Comparison of ENCODE assay signal across 13 mouse cellular contexts in the genomic region with DNA sequence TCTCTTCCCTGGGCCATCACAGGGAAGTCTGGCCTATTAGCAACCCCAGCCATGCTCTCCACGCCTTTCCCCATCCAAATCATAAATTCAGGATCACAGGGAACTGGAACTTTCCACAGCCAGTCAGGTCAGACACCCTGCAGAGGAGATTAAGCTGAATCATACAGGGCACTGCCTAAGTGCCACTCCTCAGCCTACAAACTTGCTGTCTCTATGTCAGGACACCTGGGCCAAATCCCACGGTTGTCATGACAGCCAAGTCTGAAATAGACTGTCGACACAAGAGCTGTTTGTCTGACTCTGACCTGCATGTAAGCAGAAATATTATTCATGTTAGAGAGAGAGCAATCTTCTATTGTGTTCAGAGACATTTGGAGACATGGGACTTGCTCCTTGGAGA.
DNase-seq lines count a peak whose midpoint lies in the region; ATAC-seq and TF ChIP-seq lines count a peak whose summit lies in the region.
"Had no signal": no experiment of that assay in that cellular context is flagged by ENCODE, and none has a peak within 500 bp of the region (broad histone marks: within the 10 kb centered on the region; RNA-seq: fewer than 3 reads in every experiment).

No protein-coding gene starts in this region.

- no peak for TF ChIP-seq RAD21 in MEL (IDR thresholded peaks at IDR 0.05; ENCODE audit: low read depth, low read length)

- no peak for DNase-seq in forebrain, embryonic 11.5 days (ENCODE audit: low spot score)
- DNase-seq in heart, postnatal 10 days: peak; percentile 55 to 56
- no peak for DNase-seq in heart, adult 8-10 months (ENCODE audit: low spot score)
- peak; percentile 35 for DNase-seq in MEL (ENCODE audit: low read depth, low spot score)
- DNase-seq in mesoderm, embryonic 11.5 days (ENCODE audit: low read depth, low spot score): peak; percentile 32
- no peak for DNase-seq in limb, embryonic 10.5 days (ENCODE audit: low spot score)
- DNase-seq in adrenal gland, postnatal 4 days (ENCODE audit: low spot score in 2 of 2): no peak
- DNase-seq: adrenal gland, postnatal 14 days; gastrocnemius, postnatal 25 days; lung, embryonic 14.5 days had no signal

- no peak for TF ChIP-seq POLR2A in MEL (IDR thresholded peaks at IDR 0.05; ENCODE audit: control insufficient read depth in 1 of 2, insufficient read depth in 1 of 2, low read depth in 1 of 2, low read length in 2 of 2, poor library complexity in 1 of 2)

- no peak overlapping the region for H3K4me3 ChIP-seq in forebrain, embryonic 16.5 days (replicated peaks; ENCODE audit: low read length)
- no peak overlapping the region for H3K4me3 ChIP-seq in forebrain, embryonic 11.5 days (ENCODE audit: low read depth, low read length)
- no peak overlapping the region for H3K4me3 ChIP-seq in MEL (ENCODE audit: control insufficient read depth in 1 of 2, insufficient read depth in 1 of 2, low read depth in 2 of 2, low read length in 2 of 2)
- no peak overlapping the region for H3K4me3 ChIP-seq in limb, embryonic 10.5 days
- H3K4me3 ChIP-seq: intestine, embryonic 15.5 days; neural tube, embryonic 12.5 days had no signal

- intact Hi-C loops in heart, postnatal 10 days (cut with DNase I): no loop called here

- TF ChIP-seq CTCF in MEL (IDR thresholded peaks at IDR 0.05 in 2 of 3, conservative IDR thresholded peaks at IDR 0.05 in 1 of 3; ENCODE audit: control insufficient read depth in 1 of 3, insufficient read depth in 1 of 3, low read depth in 2 of 3, low read length in 3 of 3, poor library complexity in 1 of 3, severe bottlenecking in 1 of 3): no peak

- 49% methylated on average over 3 of the region's 3 CpGs for WGBS in forebrain, embryonic 16.5 days
- 66% methylated on average over 3 of the region's 3 CpGs for WGBS in forebrain, embryonic 11.5 days
- 55% methylated on average over 3 of the region's 3 CpGs for WGBS in limb, embryonic 10.5 days

- no peaks in the 10 kb centered on the region for H3K36me3 ChIP-seq in forebrain, embryonic 16.5 days (ENCODE audit: control insufficient read depth, insufficient read depth)
- no peaks in the 10 kb centered on the region for H3K36me3 ChIP-seq in forebrain, embryonic 11.5 days (ENCODE audit: control insufficient read depth, insufficient read depth, low read length)
- peaks cover 0 to 20% of the 10 kb centered on the region in 2 experiments; a peak in 2 of 4 replicates for H3K36me3 ChIP-seq in MEL (ENCODE audit: control insufficient read depth in 1 of 2, insufficient read depth in 2 of 2, low read length in 2 of 2)
- no peaks in the 10 kb centered on the region for H3K36me3 ChIP-seq in limb, embryonic 10.5 days
- H3K36me3 ChIP-seq: intestine, embryonic 15.5 days; neural tube, embryonic 12.5 days had no signal

- H3K27me3 ChIP-seq in forebrain, embryonic 16.5 days (replicated peaks; ENCODE audit: control insufficient read depth, insufficient read depth, low read length): no peaks in the 10 kb centered on the region
- no peaks in the 10 kb centered on the region for H3K27me3 ChIP-seq in forebrain, embryonic 11.5 days (ENCODE audit: control insufficient read depth, insufficient read depth, low read length)
- no peaks in the 10 kb centered on the region for H3K27me3 ChIP-seq in MEL (ENCODE audit: control insufficient read depth in 1 of 2, insufficient read depth in 2 of 2, low read length in 2 of 2)
- H3K27me3 ChIP-seq in limb, embryonic 10.5 days (ENCODE audit: low read depth, poor library complexity, severe bottlenecking): no peaks in the 10 kb centered on the region
- H3K27me3 ChIP-seq: intestine, embryonic 15.5 days; neural tube, embryonic 12.5 days had no signal

- H3K9me3 ChIP-seq in forebrain, embryonic 16.5 days (ENCODE audit: control insufficient read depth, low read length): no peaks in the 10 kb centered on the region
- H3K9me3 ChIP-seq in forebrain, embryonic 11.5 days (ENCODE audit: control insufficient read depth, low read length): no peaks in the 10 kb centered on the region
- H3K9me3 ChIP-seq in MEL (replicated peaks; ENCODE audit: insufficient read depth, low read length): no peaks in the 10 kb centered on the region
- no peaks in the 10 kb centered on the region for H3K9me3 ChIP-seq in limb, embryonic 10.5 days (replicated peaks)
- H3K9me3 ChIP-seq: intestine, embryonic 15.5 days; neural tube, embryonic 12.5 days had no signal

- H3K79me2 ChIP-seq in MEL (ENCODE audit: control insufficient read depth, insufficient read depth, low read length, poor library complexity): no peaks in the 10 kb centered on the region; the same call in 1 of the 2 replicates

- TF ChIP-seq EP300 in MEL (IDR thresholded peaks at IDR 0.05; ENCODE audit: low read depth in 1 of 2, low read length in 2 of 2): no peak

- no peaks in the 10 kb centered on the region for H3K4me1 ChIP-seq in forebrain, embryonic 16.5 days (replicated peaks; ENCODE audit: control insufficient read depth, insufficient read depth, low read length)
- no peaks in the 10 kb centered on the region for H3K4me1 ChIP-seq in forebrain, embryonic 11.5 days (replicated peaks; ENCODE audit: control insufficient read depth, insufficient read depth, low read length)
- H3K4me1 ChIP-seq in MEL (ENCODE audit: control insufficient read depth in 1 of 2, insufficient read depth in 2 of 2, low read length in 2 of 2): peaks cover 17 to 19% of the 10 kb centered on the region in 2 experiments
- H3K4me1 ChIP-seq in limb, embryonic 10.5 days: no peaks in the 10 kb centered on the region
- H3K4me1 ChIP-seq: intestine, embryonic 15.5 days; neural tube, embryonic 12.5 days had no signal

- no peak overlapping the region for H3K9ac ChIP-seq in forebrain, embryonic 16.5 days (replicated peaks; ENCODE audit: low read depth, low read length)
- H3K9ac ChIP-seq in forebrain, embryonic 11.5 days (ENCODE audit: low read length): no peak overlapping the region
- H3K9ac ChIP-seq in MEL (ENCODE audit: control insufficient read depth, low read depth, low read length, poor library complexity, severe bottlenecking): no peak overlapping the region
- H3K9ac ChIP-seq: intestine, embryonic 15.5 days; lung, embryonic 14.5 days; neural tube, embryonic 12.5 days had no signal

- ATAC-seq in forebrain, embryonic 16.5 days: 0 out of 2 replicates have a peak, but pooled peaks have one; percentile 28
- ATAC-seq in forebrain, embryonic 11.5 days (replicated peaks; ENCODE audit: low FRiP score): no peak
- ATAC-seq: intestine, embryonic 15.5 days had no signal

- H3K4me2 ChIP-seq in forebrain, embryonic 16.5 days (ENCODE audit: low read length): no peak overlapping the region
- no peak overlapping the region for H3K4me2 ChIP-seq in forebrain, embryonic 11.5 days (ENCODE audit: low read depth, low read length, severe bottlenecking)
- H3K4me2 ChIP-seq: intestine, embryonic 15.5 days; lung, embryonic 14.5 days; neural tube, embryonic 12.5 days had no signal

- H3K27ac ChIP-seq in forebrain, embryonic 16.5 days (ENCODE audit: low read length): no peak overlapping the region
- H3K27ac ChIP-seq in forebrain, embryonic 11.5 days (ENCODE audit: low read depth, low read length): no peak overlapping the region
- H3K27ac ChIP-seq in MEL (ENCODE audit: control insufficient read depth, low read depth, low read length): no peak overlapping the region
- no peak overlapping the region for H3K27ac ChIP-seq in limb, embryonic 10.5 days
- H3K27ac ChIP-seq: intestine, embryonic 15.5 days; neural tube, embryonic 12.5 days had no signal

TF ChIP-seq in MEL, 35 proteins besides CTCF, POLR2A, EP300 and RAD21:
- TF ChIP-seq NRF1 (IDR thresholded peaks at IDR 0.05; ENCODE audit: insufficient read depth, low read depth, low read length, poor library complexity, severe bottlenecking): no peak
- TF ChIP-seq ZKSCAN1 (IDR thresholded peaks at IDR 0.05; ENCODE audit: low read depth, low read length): no peak
- TF ChIP-seq TCF12 (IDR thresholded peaks at IDR 0.05; ENCODE audit: low read depth, low read length): no peak
- no peak for TF ChIP-seq MXI1 (IDR thresholded peaks at IDR 0.05; ENCODE audit: low read depth, low read length)

Comparison
In these comparisons a context has a peak if more than half of its experiments do, and no peak if none do; other contexts are left out.
1. DNase-seq: peak in heart, postnatal 10 days (2 of 2), MEL (single experiment) and mesoderm, embryonic 11.5 days (single experiment); none in forebrain, embryonic 11.5 days (single experiment), heart, adult 8-10 months (single experiment), limb, embryonic 10.5 days (single experiment) and adrenal gland, postnatal 4 days (0 of 2).